Mouse (Mus musculus): Measurements from ENCODE around the gene Fam102a.

- TF ChIP-seq CTCF (IDR thresholded peaks at IDR 0.05; ENCODE audit: low read depth) (no peak), EP300 (IDR thresholded peaks at IDR 0.05; ENCODE audit: low read depth) (no peak)
Observed at GRCm38 (mm10) chr2:32598506-32598905, 63.4 kb downstream of the Fam102a start.

All from liver, embryonic 14.5 days (tissue).